Mouse (Mus musculus) midbrain, embryonic 14.5 days (tissue): ENCODE results near the gene Lgr6. TPM values are rescaled to one million over a fixed set of nuclear protein-coding genes. Genes with fewer than 3 reads are reported as not detected.

ENCODE experiments used
- ATAC-seq: fragments of 200-750 bp; cut with Nextera tagmentation; 2 replicates; pipeline ENCODE4 v1.8.0; 2017; ENCODE audit warnings: moderate number of reproducible peaks, moderate library complexity; ENCODE audit not compliant: low FRiP score, low TSS enrichment
- DNase-seq: peaks from one replicate; pipeline ENCODE4 v3.0.0-alpha.2; 2015
- H3K27ac ChIP-seq: fragments of 300-500 bp; sonication (generic); replicated peaks from 2 replicates; pipeline ENCODE4 v1.5.1; 2014; ENCODE audit warnings: mild to moderate bottlenecking, low read depth, low read length, moderate library complexity
- H3K27me3 ChIP-seq: fragments of 300-500 bp; sonication (generic); 2 replicates; pipeline ENCODE4 v1.6.1; 2014; ENCODE audit warnings: low read length, control low read depth, mixed read lengths; ENCODE audit not compliant: control insufficient read depth, insufficient read depth
- H3K36me3 ChIP-seq: fragments of 300-500 bp; sonication (generic); 2 replicates; pipeline ENCODE4 v1.6.1; 2014; ENCODE audit warnings: low read length, control low read depth; ENCODE audit not compliant: control insufficient read depth, insufficient read depth
- H3K4me1 ChIP-seq: fragments of 300-500 bp; sonication (generic); 2 replicates; pipeline ENCODE4 v1.6.1; 2014; ENCODE audit warnings: mild to moderate bottlenecking, antibody characterized with exemption, low read length, control low read depth; ENCODE audit not compliant: control insufficient read depth, insufficient read depth
- H3K4me2 ChIP-seq: fragments of 300-500 bp; sonication (generic); 2 replicates; pipeline ENCODE4 v1.6.1; 2014; ENCODE audit warnings: mild to moderate bottlenecking, low read length, moderate library complexity
- H3K4me3 ChIP-seq: fragments of 300-500 bp; sonication (generic); replicated peaks from 2 replicates; pipeline ENCODE4 v1.5.1; 2014; ENCODE audit warnings: low read depth, low read length
- H3K9ac ChIP-seq: fragments of 300-500 bp; sonication (generic); replicated peaks from 2 replicates; pipeline ENCODE4 v1.6.1; 2014; ENCODE audit warnings: mild to moderate bottlenecking, low read length, moderate library complexity
- H3K9me3 ChIP-seq: fragments of 300-500 bp; sonication (generic); 2 replicates; pipeline ENCODE4 v1.6.1; 2016; ENCODE audit warnings: low read length, control low read depth, mixed read lengths; ENCODE audit not compliant: control insufficient read depth
- WGBS: fragments of 180-500 bp; shearing (Covaris S2); extraction: QIAGEN DNeasy Blood & Tissue Kit; methylation state at CpG from one replicate; pipeline ENCODE4 v1.1.7; 2014; 5-methylcytosine and 5-hydroxymethylcytosine counted together
- polyA plus RNA-seq: library from polyadenylated mRNA; unstranded; fragments of >200 nt; fragmentation: Nextera tagmentation; extraction: Ambion mirVana; gene quantifications from 2 replicates; pipeline ENCODE4 v1.2.1, GENCODE M21; 2014

The Lgr6 gene
- polyA plus RNA-seq, 1 experiment from 2014 or later = 0.87 TPM

DNA sequence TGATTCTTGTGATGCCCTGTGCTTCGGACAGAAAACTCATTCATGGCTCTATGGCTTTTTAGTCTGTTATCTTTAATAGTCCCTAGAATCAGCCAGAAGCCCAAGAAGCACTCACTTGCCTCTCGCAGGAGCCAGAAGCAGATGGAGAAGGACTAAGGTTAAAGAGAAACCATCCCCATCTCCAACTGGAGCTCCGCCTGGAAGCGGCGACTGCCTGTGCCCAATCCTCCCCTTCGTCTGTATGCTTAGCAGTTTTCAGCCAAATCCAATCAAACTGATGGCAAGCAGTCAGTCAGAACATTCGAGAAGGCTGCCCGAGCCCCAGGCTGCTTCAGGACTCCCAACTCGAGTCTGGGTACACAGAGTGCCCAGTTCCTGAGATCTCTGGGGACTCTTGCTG, 92.6 kb downstream of the Lgr6 start:
- H3K27ac ChIP-seq = no peak overlapping the region
- no peak for DNase-seq
- 82% methylated on average over 9 of the region's 9 CpGs for WGBS
- no peaks in the 10 kb centered on the region for H3K36me3 ChIP-seq
- no peak overlapping the region for H3K4me2 ChIP-seq
- H3K9me3 ChIP-seq = no peaks in the 10 kb centered on the region
- no peaks in the 10 kb centered on the region for H3K27me3 ChIP-seq
- H3K9ac ChIP-seq = no peak overlapping the region
- H3K4me1 ChIP-seq = no peaks in the 10 kb centered on the region
- H3K4me3 ChIP-seq = no peak overlapping the region
- no peak for ATAC-seq

- Histone ChIP-seq H3K4me2 (no peak overlapping the region), H3K36me3 (no peaks in the 10 kb centered on the region), H3K9ac (no peak overlapping the region), H3K9me3 (no peaks in the 10 kb centered on the region), H3K4me3 (no peak overlapping the region), H3K4me1 (no peaks in the 10 kb centered on the region), H3K27ac (no peak overlapping the region), H3K27me3 (no peaks in the 10 kb centered on the region)
- no peak for ATAC-seq
- 93% methylated on average over 5 of the region's 5 CpGs for WGBS
- DNase-seq = no peak
These were observed 93.2 kb downstream of the Lgr6 start for GRCm38 (mm10) chr1:135011912-135012311.

DNA sequence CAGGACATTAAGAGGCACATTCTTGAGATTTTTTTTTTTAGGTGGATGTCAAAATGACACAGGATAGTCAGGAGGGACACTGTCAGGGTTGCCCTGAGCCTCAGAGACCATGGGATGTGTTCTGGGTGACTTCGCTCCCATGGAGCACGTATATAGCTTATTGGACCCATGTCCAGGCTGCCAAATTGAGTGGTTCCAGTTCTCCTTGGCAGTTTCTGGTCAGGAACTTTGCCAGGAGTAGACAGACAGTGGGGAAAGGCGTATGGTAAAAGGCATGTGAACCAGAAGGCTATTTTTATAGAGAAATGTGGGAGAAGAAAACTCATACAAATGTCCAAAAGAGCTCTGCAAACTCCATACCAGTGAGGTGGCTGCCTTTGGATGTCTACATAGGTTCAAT, 95.2 kb downstream of the Lgr6 start:
- no peak for DNase-seq
- Histone ChIP-seq H3K4me3 (no peak overlapping the region), H3K4me2 (no peak overlapping the region), H3K27ac (no peak overlapping the region), H3K36me3 (no peaks in the 10 kb centered on the region), H3K9ac (no peak overlapping the region), H3K27me3 (no peaks in the 10 kb centered on the region), H3K9me3 (no peaks in the 10 kb centered on the region), H3K4me1 (no peaks in the 10 kb centered on the region)
- no peak for ATAC-seq
- WGBS = 84% methylated on average over 3 of the region's 3 CpGs

- H3K27me3 ChIP-seq = no peaks in the 10 kb centered on the region
- H3K9me3 ChIP-seq = no peaks in the 10 kb centered on the region
- DNase-seq (no peak), ATAC-seq (no peak)
- no peaks in the 10 kb centered on the region for H3K36me3 ChIP-seq
- no peak overlapping the region for H3K27ac ChIP-seq
- no peak overlapping the region for H3K4me2 ChIP-seq
- H3K4me1 ChIP-seq = no peaks in the 10 kb centered on the region
- H3K9ac ChIP-seq = no peak overlapping the region
- WGBS = 82% methylated on average over 7 of the region's 7 CpGs
- H3K4me3 ChIP-seq = no peak overlapping the region
These were observed 99.4 kb downstream of the Lgr6 start for GRCm38 (mm10) chr1:135005696-135006095.

DNA sequence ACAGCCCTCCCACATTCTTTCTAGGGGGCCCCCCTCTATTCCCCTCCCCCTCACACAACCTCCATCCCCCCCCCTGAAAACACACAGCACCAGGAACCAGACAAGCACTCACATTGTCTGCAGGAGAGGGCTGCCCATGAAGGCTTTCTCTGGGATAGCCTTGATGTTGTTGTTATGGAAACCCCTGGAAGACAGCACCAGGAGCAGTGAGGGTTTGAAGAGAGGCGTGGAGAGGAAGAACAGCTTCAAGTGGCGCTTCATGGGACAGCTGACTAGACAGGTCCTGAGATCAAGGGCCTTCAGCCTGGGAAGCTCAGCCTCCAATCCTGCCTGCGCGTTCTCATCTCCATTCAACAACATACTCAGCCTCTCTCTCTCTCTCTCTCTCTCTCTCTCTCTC, 101.7 kb downstream of the Lgr6 start:
- Histone ChIP-seq H3K9ac (no peak overlapping the region), H3K4me2 (no peak overlapping the region), H3K27me3 (no peaks in the 10 kb centered on the region), H3K9me3 (no peaks in the 10 kb centered on the region), H3K4me3 (no peak overlapping the region), H3K36me3 (no peaks in the 10 kb centered on the region), H3K4me1 (no peaks in the 10 kb centered on the region), H3K27ac (no peak overlapping the region)
- DNase-seq (peak; percentile 39), ATAC-seq (no peak; the same call in 1 of the 2 replicates)
- WGBS = 43% methylated on average over 4 of the region's 4 CpGs

- H3K4me3 ChIP-seq = no peak overlapping the region
- ATAC-seq (no peak), DNase-seq (no peak)
- H3K27me3 ChIP-seq = no peaks in the 10 kb centered on the region
- H3K27ac ChIP-seq = no peak overlapping the region
- no peak overlapping the region for H3K4me2 ChIP-seq
- H3K36me3 ChIP-seq = no peaks in the 10 kb centered on the region
- H3K4me1 ChIP-seq = no peaks in the 10 kb centered on the region
- WGBS = 84% methylated on average over 9 of the region's 9 CpGs
- H3K9me3 ChIP-seq = no peaks in the 10 kb centered on the region
- H3K9ac ChIP-seq = no peak overlapping the region
These were observed 104.5 kb downstream of the Lgr6 start for GRCm38 (mm10) chr1:135000527-135000926.

- Histone ChIP-seq H3K4me1 (0 out of 2 replicates have a peak, but pooled peaks cover 2% of the 10 kb centered on the region), H3K4me3 (no peak overlapping the region), H3K27me3 (no peaks in the 10 kb centered on the region), H3K9me3 (no peaks in the 10 kb centered on the region), H3K27ac (no peak overlapping the region), H3K36me3 (no peaks in the 10 kb centered on the region), H3K9ac (no peak overlapping the region), H3K4me2 (no peak overlapping the region)
- DNase-seq (no peak), ATAC-seq (no peak)
- WGBS = 88% methylated on average over 8 of the region's 8 CpGs
These were observed 106.8 kb downstream of the Lgr6 start for GRCm38 (mm10) chr1:134998231-134998630.

- Histone ChIP-seq H3K36me3 (no peaks in the 10 kb centered on the region), H3K4me3 (no peak overlapping the region), H3K4me2 (no peak overlapping the region), H3K9me3 (no peaks in the 10 kb centered on the region), H3K4me1 (0 out of 2 replicates have a peak, but pooled peaks cover 2% of the 10 kb centered on the region), H3K9ac (no peak overlapping the region), H3K27ac (no peak overlapping the region), H3K27me3 (no peaks in the 10 kb centered on the region)
- DNase-seq (no peak), ATAC-seq (no peak)
- 76% methylated on average over 5 of the region's 5 CpGs for WGBS
These were observed 107.5 kb downstream of the Lgr6 start for GRCm38 (mm10) chr1:134997568-134997967.

DNA sequence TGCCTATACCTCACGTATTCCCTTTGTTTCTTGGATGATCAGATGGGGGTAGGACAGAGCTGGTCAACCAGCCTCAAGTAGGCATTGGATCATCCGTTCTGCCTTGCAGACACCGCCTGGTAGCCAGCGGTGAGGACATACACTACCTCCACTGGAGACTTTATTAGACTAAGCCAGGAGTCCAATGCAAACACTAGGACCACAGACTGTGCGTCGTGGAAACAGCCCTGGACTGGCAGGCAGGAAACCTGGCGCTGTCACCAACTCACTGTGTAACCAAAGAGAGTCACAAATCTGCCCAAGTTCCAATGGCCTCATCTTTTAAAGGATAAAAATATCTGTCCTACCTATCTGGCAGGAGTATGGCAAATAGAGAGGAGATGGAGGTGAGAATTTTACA, 108.6 kb downstream of the Lgr6 start:
- Histone ChIP-seq H3K9ac (no peak overlapping the region), H3K9me3 (no peaks in the 10 kb centered on the region), H3K4me2 (no peak overlapping the region), H3K4me3 (no peak overlapping the region), H3K36me3 (no peaks in the 10 kb centered on the region), H3K27me3 (no peaks in the 10 kb centered on the region), H3K27ac (no peak overlapping the region), H3K4me1 (0 out of 2 replicates have a peak, but pooled peaks cover 2% of the 10 kb centered on the region)
- no peak for DNase-seq
- no peak for ATAC-seq
- WGBS = 84% methylated on average over 7 of the region's 7 CpGs
